ENCODE assay signal across 8 mouse cellular contexts in genomic region chr4:103619946-103620371, GRCm38 (mm10). TPM values are rescaled to one million over a fixed set of nuclear protein-coding genes. Genes with fewer than 3 reads are reported as not detected.
A peak's percentile ranks its signal among the peaks of the same experiment; 100 is the strongest.
DNase-seq lines count a peak whose midpoint lies in the region; ATAC-seq and TF ChIP-seq lines count a peak whose summit lies in the region.

No protein-coding gene starts in this region.

- no peaks in the 10 kb centered on the region for H3K36me3 ChIP-seq in liver, embryonic 12.5 days
- H3K36me3 ChIP-seq in limb, embryonic 14.5 days (ENCODE audit: control insufficient read depth, insufficient read depth, low read length) = no peaks in the 10 kb centered on the region
- no peaks in the 10 kb centered on the region for H3K36me3 ChIP-seq in stomach, embryonic 14.5 days (ENCODE audit: control insufficient read depth, insufficient read depth, low read length)
- H3K36me3 ChIP-seq in lung, postnatal 0 days (ENCODE audit: insufficient read depth, low read length) = no peaks in the 10 kb centered on the region

- DNase-seq in liver = no peak
- DNase-seq in embryo, embryonic 11 days = peak; percentile 65
- peak; percentile 7 for DNase-seq in heart, postnatal 4 days
- no peak for DNase-seq in limb, embryonic 14.5 days (ENCODE audit: low spot score)
- DNase-seq in lung, postnatal 0 days (ENCODE audit: low spot score) = no peak
- no peak for DNase-seq in lung, postnatal 36 days

- TF ChIP-seq EP300 in lung, postnatal 0 days (IDR thresholded peaks at IDR 0.05) = no peak

- peak overlapping the region; percentile 6; the same call in 1 of the 2 replicates for H3K4me3 ChIP-seq in liver, embryonic 12.5 days
- peak overlapping the region; percentile 35 for H3K4me3 ChIP-seq in limb, embryonic 14.5 days (replicated peaks; ENCODE audit: low read length)
- H3K4me3 ChIP-seq in stomach, embryonic 14.5 days (ENCODE audit: low read depth, low read length) = peak overlapping the region; percentile 32
- H3K4me3 ChIP-seq in lung, postnatal 0 days (ENCODE audit: low read depth, low read length) = no peak overlapping the region

- H3K4me2 ChIP-seq in liver, embryonic 12.5 days = peak overlapping the region; percentile 49
- H3K4me2 ChIP-seq in limb, embryonic 14.5 days (replicated peaks; ENCODE audit: low read depth, low read length, severe bottlenecking) = peak overlapping the region; percentile 55
- H3K4me2 ChIP-seq in stomach, embryonic 14.5 days (replicated peaks; ENCODE audit: low read depth, low read length) = peak overlapping the region; percentile 62
- no peak overlapping the region for H3K4me2 ChIP-seq in lung, postnatal 0 days (replicated peaks; ENCODE audit: low read depth, low read length)

- WGBS in liver, embryonic 12.5 days (ENCODE audit: insufficient replicate concordance) = 3% methylated on average over 28 of the region's 28 CpGs
- 0% methylated on average over 28 of the region's 28 CpGs for WGBS in limb, embryonic 14.5 days
- 0% methylated on average over 28 of the region's 28 CpGs for WGBS in stomach, embryonic 14.5 days
- 2% methylated on average over 28 of the region's 28 CpGs for WGBS in lung, postnatal 0 days

- H3K9ac ChIP-seq in liver, embryonic 12.5 days = no peak overlapping the region
- H3K9ac ChIP-seq in limb, embryonic 14.5 days (ENCODE audit: low read depth, low read length, severe bottlenecking) = no peak overlapping the region
- H3K9ac ChIP-seq in stomach, embryonic 14.5 days (replicated peaks; ENCODE audit: low read depth, low read length) = no peak overlapping the region
- H3K9ac ChIP-seq in lung, postnatal 0 days (replicated peaks; ENCODE audit: low read depth) = no peak overlapping the region

- no peak for ATAC-seq in liver, embryonic 12.5 days
- ATAC-seq in limb, embryonic 14.5 days (ENCODE audit: low FRiP score, low read depth) = no peak
- ATAC-seq in stomach, embryonic 14.5 days (ENCODE audit: insufficient number of reproducible peaks, insufficient read depth, low FRiP score, low read depth) = no peak
- no peak for ATAC-seq in lung, postnatal 0 days

- no peak overlapping the region for H3K27ac ChIP-seq in liver, embryonic 12.5 days
- no peak overlapping the region for H3K27ac ChIP-seq in limb, embryonic 14.5 days (replicated peaks; ENCODE audit: low read depth, low read length)
- no peak overlapping the region for H3K27ac ChIP-seq in stomach, embryonic 14.5 days (ENCODE audit: low read length)
- H3K27ac ChIP-seq in lung, postnatal 0 days (ENCODE audit: low read length) = no peak overlapping the region

- no peak for TF ChIP-seq CTCF in lung, postnatal 0 days (IDR thresholded peaks at IDR 0.05)

- H3K9me3 ChIP-seq in liver, embryonic 12.5 days (replicated peaks) = no peaks in the 10 kb centered on the region
- H3K9me3 ChIP-seq in limb, embryonic 14.5 days (ENCODE audit: control insufficient read depth, low read length) = no peaks in the 10 kb centered on the region
- no peaks in the 10 kb centered on the region for H3K9me3 ChIP-seq in stomach, embryonic 14.5 days (ENCODE audit: control insufficient read depth, low read depth, low read length)
- no peaks in the 10 kb centered on the region for H3K9me3 ChIP-seq in lung, postnatal 0 days (ENCODE audit: low read length)

- no peak for TF ChIP-seq POLR2A in limb, embryonic 14.5 days (IDR thresholded peaks at IDR 0.05; ENCODE audit: borderline replicate concordance, extremely low read depth, insufficient read depth, insufficient read length)

- peaks cover 42% of the 10 kb centered on the region for H3K27me3 ChIP-seq in liver, embryonic 12.5 days (replicated peaks)
- H3K27me3 ChIP-seq in limb, embryonic 14.5 days (ENCODE audit: control insufficient read depth, insufficient read depth, low read length) = peaks cover 57% of the 10 kb centered on the region
- H3K27me3 ChIP-seq in stomach, embryonic 14.5 days (ENCODE audit: control insufficient read depth, insufficient read depth, low read length) = peaks cover 37% of the 10 kb centered on the region
- peaks cover 20% of the 10 kb centered on the region for H3K27me3 ChIP-seq in lung, postnatal 0 days (replicated peaks; ENCODE audit: insufficient read depth, low read length)

- H3K4me1 ChIP-seq in liver, embryonic 12.5 days = no peaks in the 10 kb centered on the region
- H3K4me1 ChIP-seq in limb, embryonic 14.5 days (ENCODE audit: control insufficient read depth, insufficient read depth, low read length) = no peaks in the 10 kb centered on the region
- no peaks in the 10 kb centered on the region for H3K4me1 ChIP-seq in stomach, embryonic 14.5 days (ENCODE audit: control insufficient read depth, insufficient read depth, low read length)
- no peaks in the 10 kb centered on the region for H3K4me1 ChIP-seq in lung, postnatal 0 days (ENCODE audit: insufficient read depth, low read depth, low read length)

RNA-seq across cellular contexts. Expression of gene Dab1, which starts 0.8 kb away (rescaled TPM):
- 0.45 and 1.2 TPM in 2 replicates for polyA plus RNA-seq in liver, embryonic 12.5 days (2016; fragmentation: Nextera tagmentation; extraction: Ambion mirVana)
- under 1 TPM; 0.29 to 0.67 TPM for total RNA-seq in heart, postnatal 4 days (2021)
- 5.5 and 5.8 TPM in 2 replicates for polyA plus RNA-seq in limb, embryonic 14.5 days (2012; rRNA removed)
- polyA plus RNA-seq in limb, embryonic 14.5 days (2014; fragmentation: Nextera tagmentation; extraction: Ambion mirVana) = 12.1 and 13.7 TPM in 2 replicates
- polyA plus RNA-seq in stomach, embryonic 14.5 days (2014; fragmentation: Nextera tagmentation; extraction: Ambion mirVana) = 8.5 and 9.3 TPM in 2 replicates
- 0.25 and 0.39 TPM in 2 replicates for polyA plus RNA-seq in lung, postnatal 0 days (2015; fragmentation: Nextera tagmentation; extraction: Ambion mirVana)

Comparison
In these comparisons a context has a peak if more than half of its experiments do, and no peak if none do; other contexts are left out.
1. DNase-seq: peak in embryo, embryonic 11 days (single experiment) and heart, postnatal 4 days (single experiment); none in liver (single experiment), limb, embryonic 14.5 days (single experiment), lung, postnatal 0 days (single experiment) and lung, postnatal 36 days (single experiment).